Mouse (Mus musculus) MEL (cell line): ENCODE data around the gene Hs1bp3. TPM values are rescaled to one million over a fixed set of nuclear protein-coding genes. Genes with fewer than 3 reads are reported as not detected.

Experiments
- DNase-seq: peaks from one replicate; pipeline ENCODE4 v3.0.0; 2011; ENCODE audit warnings: low read depth, low spot score
- H3K27ac ChIP-seq: 2 replicates; pipeline ENCODE4 v1.5.1; 2012; ENCODE audit warnings: low read depth, mild to moderate bottlenecking, control low read depth, low read length, moderate library complexity; ENCODE audit not compliant: control insufficient read depth
- H3K27me3 ChIP-seq, 2 experiments: fragments of 150-350 bp in 1 of 2; sonication (generic) in 1 of 2; 2 replicates each; pipeline ENCODE4 v1.6.1; 2012; ENCODE audit warnings: low read length in 2 of 2, mild to moderate bottlenecking in 2 of 2, improper control_type of control experiment in 1 of 2, moderate library complexity in 1 of 2; ENCODE audit not compliant: insufficient read depth in 2 of 2, control insufficient read depth in 1 of 2
- H3K36me3 ChIP-seq, 2 experiments: 2 replicates each; pipeline ENCODE4 v1.6.1; 2012 to 2014; ENCODE audit warnings: low read length in 2 of 2, improper control_type of control experiment in 1 of 2, inconsistent platforms in 1 of 2, mild to moderate bottlenecking in 1 of 2; ENCODE audit not compliant: insufficient read depth in 2 of 2, control insufficient read depth in 1 of 2
- H3K4me1 ChIP-seq, 2 experiments: fragments of 150-350 bp in 1 of 2; sonication (generic) in 1 of 2; 2 replicates each; pipeline ENCODE4 v1.6.1; 2012; ENCODE audit warnings: low read length in 2 of 2, improper control_type of control experiment in 1 of 2, mild to moderate bottlenecking in 1 of 2; ENCODE audit not compliant: insufficient read depth in 2 of 2, control insufficient read depth in 1 of 2
- H3K4me3 ChIP-seq, 2 experiments: fragments of 150-350 bp in 1 of 2; sonication (generic) in 1 of 2; 2 replicates each; pipeline ENCODE4 v1.5.1; 2012; ENCODE audit warnings: low read depth in 2 of 2, low read length in 2 of 2, mild to moderate bottlenecking in 2 of 2, moderate library complexity in 2 of 2, control low read depth in 1 of 2, improper control_type of control experiment in 1 of 2; ENCODE audit not compliant: control insufficient read depth in 1 of 2, insufficient read depth in 1 of 2
- H3K79me2 ChIP-seq: 2 replicates; pipeline ENCODE4 v1.6.1; 2012; ENCODE audit warnings: mild to moderate bottlenecking, low read length, moderate library complexity; ENCODE audit not compliant: control insufficient read depth, poor library complexity, insufficient read depth
- H3K9ac ChIP-seq: 2 replicates; pipeline ENCODE4 v1.6.1; 2012; ENCODE audit warnings: low read depth, mild to moderate bottlenecking, control low read depth, low read length, moderate library complexity; ENCODE audit not compliant: control insufficient read depth, poor library complexity, severe bottlenecking
- H3K9me3 ChIP-seq: fragments of 150-350 bp; sonication (generic); replicated peaks from 2 replicates; pipeline ENCODE4 v1.6.1; 2012; ENCODE audit warnings: mild to moderate bottlenecking, low read length, improper control_type of control experiment, moderate library complexity; ENCODE audit not compliant: insufficient read depth
- CHD1 ChIP-seq: IDR thresholded peaks from 2 replicates; pipeline ENCODE4 v1.6.1; 2012; ENCODE audit warnings: low read depth, mild to moderate bottlenecking, inconsistent platforms, low read length, improper control_type of control experiment
- CTCF ChIP-seq, 3 experiments: IDR thresholded peaks in 2 of 3; conservative IDR thresholded peaks in 1 of 3; 2 replicates each; pipeline ENCODE4 v1.5.1; 2011 to 2012; ENCODE audit warnings: low read length in 3 of 3, low read depth in 2 of 3, mild to moderate bottlenecking in 2 of 3, improper control_type of control experiment in 1 of 3, inconsistent platforms in 1 of 3, mixed read lengths in 1 of 3, moderate library complexity in 1 of 3; ENCODE audit not compliant: control insufficient read depth in 1 of 3, insufficient read depth in 1 of 3, poor library complexity in 1 of 3, severe bottlenecking in 1 of 3
- E2F4 ChIP-seq: IDR thresholded peaks from 2 replicates; pipeline ENCODE4 v1.6.1; 2011; ENCODE audit warnings: low read depth, low read length, improper control_type of control experiment, borderline replicate concordance
- ETS1 ChIP-seq: IDR thresholded peaks from 2 replicates; pipeline ENCODE4 v1.6.1; 2012; ENCODE audit warnings: low read depth, mild to moderate bottlenecking, inconsistent platforms, low read length, improper control_type of control experiment, moderate library complexity
- GATA1 ChIP-seq: IDR thresholded peaks from 2 replicates; pipeline ENCODE4 v1.6.1; 2011; ENCODE audit warnings: low read depth, low read length, improper control_type of control experiment
- KAT2A ChIP-seq: conservative IDR thresholded peaks from 2 replicates; pipeline ENCODE4 v1.6.1; 2012; ENCODE audit warnings: low read depth, low read length, improper control_type of control experiment, inconsistent platforms
- NELFE ChIP-seq: IDR thresholded peaks from 2 replicates; pipeline ENCODE4 v1.6.1; 2011; ENCODE audit warnings: low read depth, low read length, improper control_type of control experiment
- POLR2AphosphoS2 ChIP-seq: IDR thresholded peaks from 2 replicates; pipeline ENCODE4 v1.6.1; 2011; ENCODE audit warnings: low read length, improper control_type of control experiment
- RAD21 ChIP-seq: IDR thresholded peaks from 2 replicates; pipeline ENCODE4 v1.6.1; 2011; ENCODE audit warnings: mild to moderate bottlenecking, low read depth, low read length, improper control_type of control experiment
- ZC3H11A ChIP-seq: IDR thresholded peaks from 2 replicates; pipeline ENCODE4 v1.6.1; 2012; ENCODE audit warnings: low read depth, mild to moderate bottlenecking, inconsistent platforms, low read length, improper control_type of control experiment
- ZKSCAN1 ChIP-seq: IDR thresholded peaks from 2 replicates; pipeline ENCODE4 v1.6.1; 2012; ENCODE audit warnings: low read depth, mild to moderate bottlenecking, inconsistent platforms, low read length, improper control_type of control experiment, moderate library complexity
- ZMIZ1 ChIP-seq: IDR thresholded peaks from 2 replicates; pipeline ENCODE4 v1.6.1; 2012; ENCODE audit warnings: low read depth, mild to moderate bottlenecking, inconsistent platforms, low read length, improper control_type of control experiment, moderate library complexity
- polyA plus RNA-seq, 2 experiments: library from polyadenylated mRNA; stranded (reverse) in 1 of 2; unstranded in 1 of 2; fragments of >175 nt in 1 of 2; fragments of >200 nt in 1 of 2; gene quantifications; 2 replicates each; pipeline versions ENCODE4 v1.2.1 to v1.2.4; 2012; ENCODE audit warnings: low replicate concordance in 2 of 2, low read depth in 1 of 2; ENCODE audit not compliant: insufficient read length in 2 of 2, insufficient read depth in 1 of 2, missing spikeins in 1 of 2
- total RNA-seq: library from RNA; depleted of rRNA; stranded (reverse); fragments of 300-350 nt; gene quantifications from 2 replicates; pipeline ENCODE4 v1.2.3, GENCODE M21; 2012

Hs1bp3 gene
- total and polyA plus RNA-seq, 3 experiments = 4.7 to 17.4 TPM; not detected in 1

- no peak overlapping the region for H3K27ac ChIP-seq
- TF ChIP-seq KAT2A (no peak), CHD1 (no peak), NELFE (no peak), ZMIZ1 (no peak), E2F4 (no peak), ZC3H11A (no peak), CTCF (IDR thresholded peaks at IDR 0.05 in 2 of 3, conservative IDR thresholded peaks at IDR 0.05 in 1 of 3; ENCODE audit: control insufficient read depth in 1 of 3, insufficient read depth in 1 of 3, low read depth in 2 of 3, low read length in 3 of 3, poor library complexity in 1 of 3, severe bottlenecking in 1 of 3) (no peak)
- TF ChIP-seq, all 39 proteins: peak for 0
- no peak for DNase-seq
- Histone ChIP-seq H3K9ac (no peak overlapping the region), H3K4me1 (peaks cover 0 to 6% of the 10 kb centered on the region in 2 experiments; a peak in 2 of 4 replicates), H3K79me2 (no peaks in the 10 kb centered on the region), H3K9me3 (no peaks in the 10 kb centered on the region), H3K27me3 (no peaks in the 10 kb centered on the region), H3K36me3 (no peaks in the 10 kb centered on the region), H3K4me3 (no peak overlapping the region)
Measured at GRCm38 (mm10) chr12:8291157-8291853, 21.9 kb upstream of the Hs1bp3 start.

- TF ChIP-seq POLR2AphosphoS2 (no peak), ETS1 (0 out of 2 replicates have a peak, but pooled peaks have one; percentile 15)
- Histone ChIP-seq H3K9me3 (no peaks in the 10 kb centered on the region), H3K27me3 (no peaks in the 10 kb centered on the region), H3K36me3 (no peaks in the 10 kb centered on the region), H3K4me3 (no peak overlapping the region), H3K4me1 (peaks cover 0 to 6% of the 10 kb centered on the region in 2 experiments; a peak in 2 of 4 replicates), H3K9ac (no peak overlapping the region), H3K27ac (no peak overlapping the region), H3K79me2 (no peaks in the 10 kb centered on the region)
- DNase-seq = peak; percentile 47
Measured at GRCm38 (mm10) chr12:8295307-8295913, 17.8 kb upstream of the Hs1bp3 start.

GRCm38 (mm10) chr12:8296154-8296553 is 17.1 kb upstream of the Hs1bp3 start:
- H3K4me1 ChIP-seq = peaks cover 0 to 6% of the 10 kb centered on the region in 2 experiments; a peak in 2 of 4 replicates
- DNase-seq = no peak
- no peak overlapping the region for H3K9ac ChIP-seq
- H3K4me3 ChIP-seq = no peak overlapping the region
- no peaks in the 10 kb centered on the region for H3K27me3 ChIP-seq
- no peak overlapping the region for H3K27ac ChIP-seq
- H3K36me3 ChIP-seq = no peaks in the 10 kb centered on the region
- no peaks in the 10 kb centered on the region for H3K79me2 ChIP-seq
- no peak for TF ChIP-seq KAT2A
- no peak for TF ChIP-seq RAD21
- no peak for TF ChIP-seq ETS1
- TF ChIP-seq E2F4 = no peak
- TF ChIP-seq ZKSCAN1 = no peak
- no peak for TF ChIP-seq GATA1
- no peak for TF ChIP-seq CTCF (IDR thresholded peaks at IDR 0.05 in 2 of 3, conservative IDR thresholded peaks at IDR 0.05 in 1 of 3; ENCODE audit: control insufficient read depth in 1 of 3, insufficient read depth in 1 of 3, low read depth in 2 of 3, low read length in 3 of 3, poor library complexity in 1 of 3, severe bottlenecking in 1 of 3)
- no peaks in the 10 kb centered on the region for H3K9me3 ChIP-seq
